In the genomic region with DNA sequence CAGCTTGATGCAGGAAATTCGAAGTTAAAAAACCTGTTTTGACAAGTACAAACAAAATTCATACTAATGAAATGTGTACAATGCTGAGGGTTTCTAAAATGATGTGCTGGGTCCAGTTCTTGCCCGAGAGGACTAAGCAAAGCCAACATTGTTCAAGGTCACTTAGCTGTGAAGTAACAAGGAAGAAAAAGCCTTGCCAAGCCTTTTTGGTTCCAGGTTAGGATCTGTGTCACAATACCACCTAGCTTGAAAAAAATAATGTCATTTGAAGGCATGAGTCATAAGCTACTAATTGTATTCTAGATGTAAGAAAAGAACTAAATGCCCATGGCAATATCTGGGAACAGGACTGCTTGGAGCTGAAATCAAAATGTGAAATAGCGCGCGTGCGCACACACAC, we compare ENCODE assay signal across 22 mouse cellular contexts.
DNase-seq lines count a peak whose midpoint lies in the region; TF ChIP-seq lines count a peak whose summit lies in the region.
"Had no signal": no experiment of that assay in that cellular context is flagged by ENCODE, and none has a peak within 500 bp of the region (broad histone marks: within the 10 kb centered on the region; RNA-seq: fewer than 3 reads in every experiment).

No protein-coding gene starts in this region.

- peak; percentile 16 for DNase-seq in kidney, adult 9 months
- no peak for DNase-seq in kidney, adult 18-20 months
- DNase-seq in kidney, postnatal 14 days: peak; percentile 5
- DNase-seq in kidney, postnatal 10 days: no peak
- peak; percentile 83 for DNase-seq in Muller cell, postnatal 12 days (ENCODE audit: inconsistent ontology term)
- peak; percentile 91 for DNase-seq in fat pad, adult 2 months (ENCODE audit: extremely low read depth, low read depth, low spot score)
- no peak for DNase-seq in cerebellum, adult 2 months
- DNase-seq in adrenal gland, adult 2 months: no peak
- DNase-seq: adrenal gland, postnatal 14 days; cerebellum, adult 11-12 months; cerebellum, adult 9-10 months; cerebellum, postnatal 14 days; gastrocnemius, postnatal 10 days; gastrocnemius, postnatal 36 days; heart, adult 11 months; heart, postnatal 10 days; heart, postnatal 36 days had no signal

- WGBS in cerebellum, adult 2 months: 77% methylated on average over 6 of the region's 6 CpGs

- H3K27me3 ChIP-seq in cerebellum, adult 2 months (ENCODE audit: control insufficient read depth, insufficient read depth, low read length): no peaks in the 10 kb centered on the region
- H3K27me3 ChIP-seq: forebrain, embryonic 12.5 days; heart, embryonic 15.5 days; hindbrain, embryonic 13.5 days; Patski had no signal

- H3K4me1 ChIP-seq in cerebellum, adult 2 months (ENCODE audit: control insufficient read depth, insufficient read depth, low read length): no peaks in the 10 kb centered on the region
- H3K4me1 ChIP-seq: forebrain, embryonic 12.5 days; heart, embryonic 15.5 days; hindbrain, embryonic 10.5 days; hindbrain, embryonic 13.5 days had no signal

- TF ChIP-seq POLR2A in cerebellum, adult 2 months (IDR thresholded peaks at IDR 0.05; ENCODE audit: borderline replicate concordance, insufficient read depth, low read length): no peak

- no peak for TF ChIP-seq CTCF in cerebellum, adult 2 months (IDR thresholded peaks at IDR 0.05; ENCODE audit: borderline replicate concordance, insufficient read depth, low read depth, low read length)

- no peak overlapping the region for H3K27ac ChIP-seq in cerebellum, adult 2 months (ENCODE audit: insufficient read depth, low read length)
- H3K27ac ChIP-seq: forebrain, embryonic 12.5 days; heart, embryonic 15.5 days; hindbrain, embryonic 10.5 days; hindbrain, embryonic 13.5 days had no signal

- H3K4me3 ChIP-seq in cerebellum, adult 2 months (replicated peaks; ENCODE audit: insufficient read depth, low read depth, low read length): no peak overlapping the region
- H3K4me3 ChIP-seq: forebrain, embryonic 12.5 days; heart, embryonic 15.5 days; hindbrain, embryonic 10.5 days; hindbrain, embryonic 13.5 days had no signal

Comparison
In these comparisons a context has a peak if more than half of its experiments do, and no peak if none do; other contexts are left out.
1. DNase-seq: peak in kidney, adult 9 months (single experiment), kidney, postnatal 14 days (single experiment), Muller cell, postnatal 12 days (single experiment) and fat pad, adult 2 months (single experiment); none in kidney, adult 18-20 months (single experiment), kidney, postnatal 10 days (single experiment), cerebellum, adult 2 months (0 of 2) and adrenal gland, adult 2 months (single experiment).